Mouse (Mus musculus) CH12.LX (cell line): ENCODE measurements around the gene Commd3. TPM values are rescaled to one million over a fixed set of nuclear protein-coding genes. Genes with fewer than 3 reads are reported as not detected.

ENCODE experiments used
- DNase-seq: peaks from one replicate; pipeline ENCODE4 v3.0.0-alpha.2; 2013; ENCODE audit errors: extremely low read depth
- H3K27ac ChIP-seq: 2 replicates; pipeline ENCODE4 v1.5.1; 2012; ENCODE audit warnings: low read depth, mild to moderate bottlenecking, control low read depth, moderate library complexity; ENCODE audit not compliant: insufficient read depth
- H3K27me3 ChIP-seq: replicated peaks from 2 replicates; pipeline ENCODE3; 2012; ENCODE audit warnings: inconsistent platforms
- H3K36me3 ChIP-seq, 2 experiments: replicated peaks in 1 of 2; 2 replicates each; pipeline versions ENCODE3 to v1.6.1; 2012; ENCODE audit warnings: inconsistent platforms in 1 of 2, low read length in 1 of 2, mild to moderate bottlenecking in 1 of 2, mixed read lengths in 1 of 2, moderate library complexity in 1 of 2; ENCODE audit not compliant: control insufficient read depth in 1 of 2, insufficient read depth in 1 of 2
- H3K4me1 ChIP-seq, 2 experiments: 2 replicates each; pipeline ENCODE4 v1.6.1; 2012; ENCODE audit warnings: inconsistent platforms in 1 of 2, moderate library complexity in 1 of 2; ENCODE audit not compliant: insufficient read depth in 2 of 2, control insufficient read depth in 1 of 2
- H3K4me2 ChIP-seq: 2 replicates; pipeline ENCODE4 v1.6.1; 2012; ENCODE audit warnings: low read depth, mild to moderate bottlenecking, control low read depth; ENCODE audit not compliant: poor library complexity, insufficient read depth, severe bottlenecking
- H3K4me3 ChIP-seq, 3 experiments: fragments of 150-350 bp in 1 of 3; sonication (generic) in 1 of 3; replicated peaks in 1 of 3; 2 replicates each; pipeline versions ENCODE3 to v1.5.1; 2011 to 2012; ENCODE audit warnings: low read depth in 2 of 3, low read length in 2 of 3, mild to moderate bottlenecking in 2 of 3, moderate library complexity in 2 of 3, control low read depth in 1 of 3, improper control_type of control experiment in 1 of 3, inconsistent platforms in 1 of 3, mixed read lengths in 1 of 3; ENCODE audit not compliant: poor library complexity in 1 of 3
- H3K79me2 ChIP-seq: replicated peaks from 2 replicates; pipeline ENCODE4 v1.6.1; 2012; ENCODE audit warnings: mild to moderate bottlenecking, moderate library complexity; ENCODE audit not compliant: control insufficient read depth, poor library complexity, insufficient read depth, severe bottlenecking; ENCODE audit errors: extremely low read depth
- H3K9ac ChIP-seq: 2 replicates; pipeline ENCODE4 v1.6.1; 2012; ENCODE audit warnings: low read depth, mild to moderate bottlenecking, control low read depth, moderate library complexity; ENCODE audit not compliant: insufficient read depth
- H3K9me3 ChIP-seq: replicated peaks from 2 replicates; pipeline ENCODE3; 2012; ENCODE audit warnings: low read length, inconsistent platforms, mixed read lengths
- BHLHE40 ChIP-seq: IDR thresholded peaks from 2 replicates; pipeline ENCODE4 v1.6.1; 2011; ENCODE audit warnings: mild to moderate bottlenecking, low read depth, low read length, improper control_type of control experiment
- CHD1 ChIP-seq: IDR thresholded peaks from 2 replicates; pipeline ENCODE4 v1.6.1; 2012; ENCODE audit warnings: low read depth, low read length, improper control_type of control experiment, inconsistent platforms
- CTCF ChIP-seq, 2 experiments: IDR thresholded peaks in 1 of 2; conservative IDR thresholded peaks in 1 of 2; 2 replicates each; pipeline ENCODE4 v1.5.1; 2011 to 2012; ENCODE audit warnings: low read depth in 2 of 2, low read length in 2 of 2, improper control_type of control experiment in 1 of 2, inconsistent platforms in 1 of 2, mild to moderate bottlenecking in 1 of 2, moderate library complexity in 1 of 2
- EP300 ChIP-seq: IDR thresholded peaks from 2 replicates; pipeline ENCODE4 v1.6.1; 2011; ENCODE audit warnings: low read length, improper control_type of control experiment
- ETS1 ChIP-seq: conservative IDR thresholded peaks from 2 replicates; pipeline ENCODE4 v1.6.1; 2012; ENCODE audit warnings: low read depth, mild to moderate bottlenecking, inconsistent platforms, low read length, improper control_type of control experiment, moderate library complexity
- GABPA ChIP-seq: IDR thresholded peaks from 2 replicates; pipeline ENCODE4 v1.6.1; 2012; ENCODE audit warnings: low read depth, low read length, improper control_type of control experiment, inconsistent platforms; ENCODE audit not compliant: insufficient replicate concordance
- IRF4 ChIP-seq: IDR thresholded peaks from 2 replicates; pipeline ENCODE4 v1.6.1; 2014; ENCODE audit warnings: low read depth, mild to moderate bottlenecking, inconsistent platforms, low read length, improper control_type of control experiment
- JUN ChIP-seq: IDR thresholded peaks from 2 replicates; pipeline ENCODE4 v1.6.1; 2011; ENCODE audit warnings: low read depth, mild to moderate bottlenecking, low read length, improper control_type of control experiment, moderate library complexity; ENCODE audit not compliant: insufficient read depth
- JUND ChIP-seq: conservative IDR thresholded peaks from 2 replicates; pipeline ENCODE4 v1.6.1; 2011; ENCODE audit warnings: low read depth, low read length, improper control_type of control experiment
- KAT2A ChIP-seq: IDR thresholded peaks from 2 replicates; pipeline ENCODE4 v1.6.1; 2012; ENCODE audit warnings: low read length, improper control_type of control experiment, inconsistent platforms; ENCODE audit not compliant: insufficient replicate concordance
- MAX ChIP-seq: IDR thresholded peaks from 2 replicates; pipeline ENCODE4 v1.6.1; 2011; ENCODE audit warnings: low read length, improper control_type of control experiment
- MXI1 ChIP-seq: IDR thresholded peaks from 2 replicates; pipeline ENCODE4 v1.6.1; 2011; ENCODE audit warnings: mild to moderate bottlenecking, low read depth, low read length, improper control_type of control experiment
- PAX5 ChIP-seq: IDR thresholded peaks from 2 replicates; pipeline ENCODE4 v1.6.1; 2012; ENCODE audit warnings: low read length, inconsistent platforms, mixed read lengths
- POLR2A ChIP-seq: IDR thresholded peaks from 2 replicates; pipeline ENCODE4 v1.6.1; 2011; ENCODE audit warnings: low read depth, mild to moderate bottlenecking, improper control_type of control experiment, low read length
- POLR2AphosphoS2 ChIP-seq: IDR thresholded peaks from 2 replicates; pipeline ENCODE4 v1.6.1; 2011; ENCODE audit warnings: low read depth, low read length, improper control_type of control experiment
- RAD21 ChIP-seq: IDR thresholded peaks from 2 replicates; pipeline ENCODE4 v1.6.1; 2011; ENCODE audit warnings: low read depth, mild to moderate bottlenecking, low read length, improper control_type of control experiment, moderate library complexity
- RCOR1 ChIP-seq: conservative IDR thresholded peaks from 2 replicates; pipeline ENCODE4 v1.6.1; 2012; ENCODE audit warnings: low read depth, mild to moderate bottlenecking, inconsistent platforms, low read length, improper control_type of control experiment
- SIN3A ChIP-seq: IDR thresholded peaks from 2 replicates; pipeline ENCODE4 v1.6.1; 2012; ENCODE audit warnings: low read length, improper control_type of control experiment, inconsistent platforms
- USF2 ChIP-seq: conservative IDR thresholded peaks from 2 replicates; pipeline ENCODE4 v1.6.1; 2011; ENCODE audit warnings: low read depth, low read length, improper control_type of control experiment
- ZKSCAN1 ChIP-seq: IDR thresholded peaks from 2 replicates; pipeline ENCODE4 v1.6.1; 2012; ENCODE audit warnings: low read depth, inconsistent platforms, low read length, improper control_type of control experiment, borderline replicate concordance
- ZNF384 ChIP-seq: IDR thresholded peaks from 2 replicates; pipeline ENCODE4 v1.6.1; 2012; ENCODE audit warnings: low read depth, low read length, improper control_type of control experiment, inconsistent platforms
- dilution Hi-C: fragments of 300-500 bp; cut with MboI; formaldehyde crosslinking; loops from 2 replicates; pipeline ENCODE4 v1.14.3; 2020; ENCODE audit warnings: low sequenced_read_pairs; ENCODE audit not compliant: extremely low pct_unique_long_range_greater_than_20kb, extremely low pct_ligation_motif_present
- in situ Hi-C: fragments of 300-500 bp; cut with MboI; formaldehyde crosslinking; loops from 3 replicates; pipeline ENCODE4 v1.14.3; 2019; ENCODE audit warnings: low sequenced_read_pairs, low pct_ligation_motif_present, low pct_unique_long_range_greater_than_20kb, mixed read lengths
- polyA plus RNA-seq: library from polyadenylated mRNA; unstranded; fragments of >175 nt; gene quantifications from 2 replicates; pipeline ENCODE4 v1.2.1, GENCODE M21; 2012; ENCODE audit warnings: low read depth; ENCODE audit not compliant: insufficient read length
- total RNA-seq, 2 experiments: library from RNA; depleted of rRNA; stranded (reverse); fragments of 300-350 nt in 1 of 2; fragments of >200 nt in 1 of 2; gene quantifications; 2 replicates each; pipeline ENCODE4 v1.2.3; 2012 to 2014

The Commd3 gene
- total and polyA plus RNA-seq, 3 experiments = 116 to 183 (median 149) TPM

DNA sequence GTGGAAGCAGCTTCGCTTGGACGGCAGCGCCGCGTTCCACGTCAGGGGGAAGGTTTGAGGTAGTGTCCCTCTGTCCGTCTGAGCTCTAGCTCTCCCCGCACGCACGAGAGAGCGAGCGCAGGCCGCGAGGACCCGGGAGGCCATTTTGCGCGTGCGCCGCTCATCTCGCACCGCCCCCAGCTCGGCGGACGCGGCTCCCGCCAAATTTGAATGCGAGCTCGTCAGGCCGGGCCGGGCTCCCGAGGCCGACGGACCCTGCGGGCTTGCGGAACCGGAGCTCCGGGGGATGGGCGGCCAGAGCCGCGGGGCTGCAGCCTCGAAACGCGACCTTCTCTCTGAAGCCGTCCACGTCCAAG is 16.5 kb downstream of the Commd3 start:
- H3K9me3 ChIP-seq = peaks cover 13% of the 10 kb centered on the region
- H3K27ac ChIP-seq = no peak overlapping the region
- TF ChIP-seq GABPA = no peak
- TF ChIP-seq USF2 = no peak
- TF ChIP-seq EP300 = no peak
- TF ChIP-seq JUND = no peak
- TF ChIP-seq CHD1 = no peak
- no peak for TF ChIP-seq POLR2AphosphoS2
- no peak for TF ChIP-seq ZKSCAN1
- no peak for TF ChIP-seq IRF4
- TF ChIP-seq RCOR1 = no peak
- TF ChIP-seq PAX5 = no peak
- no peak for TF ChIP-seq MXI1
- TF ChIP-seq BHLHE40 = no peak
- TF ChIP-seq RAD21 = no peak
- no peak for TF ChIP-seq ZNF384
- no peak for TF ChIP-seq JUN
- TF ChIP-seq KAT2A = no peak
- TF ChIP-seq, all 38 proteins: peak for 0
- DNase-seq = no peak
- no peak overlapping the region for H3K4me2 ChIP-seq
- no peak overlapping the region for H3K4me3 ChIP-seq
- H3K4me1 ChIP-seq = peaks cover 4 to 17% of the 10 kb centered on the region in 2 experiments; a peak in 3 of 4 replicates
- H3K79me2 ChIP-seq = no peaks in the 10 kb centered on the region
- in situ Hi-C loops = loop anchor here (25.0 kb wide), 2 partner anchors 301 to 651 kb away; partner anchors contain the start of genes A930004D18Rik, Dnajc1 and Skida1
- dilution Hi-C loops = no loop called here
- H3K36me3 ChIP-seq = peaks cover 6 to 7% of the 10 kb centered on the region in 2 experiments
- H3K27me3 ChIP-seq = peaks cover 25% of the 10 kb centered on the region
- no peak overlapping the region for H3K9ac ChIP-seq

DNA sequence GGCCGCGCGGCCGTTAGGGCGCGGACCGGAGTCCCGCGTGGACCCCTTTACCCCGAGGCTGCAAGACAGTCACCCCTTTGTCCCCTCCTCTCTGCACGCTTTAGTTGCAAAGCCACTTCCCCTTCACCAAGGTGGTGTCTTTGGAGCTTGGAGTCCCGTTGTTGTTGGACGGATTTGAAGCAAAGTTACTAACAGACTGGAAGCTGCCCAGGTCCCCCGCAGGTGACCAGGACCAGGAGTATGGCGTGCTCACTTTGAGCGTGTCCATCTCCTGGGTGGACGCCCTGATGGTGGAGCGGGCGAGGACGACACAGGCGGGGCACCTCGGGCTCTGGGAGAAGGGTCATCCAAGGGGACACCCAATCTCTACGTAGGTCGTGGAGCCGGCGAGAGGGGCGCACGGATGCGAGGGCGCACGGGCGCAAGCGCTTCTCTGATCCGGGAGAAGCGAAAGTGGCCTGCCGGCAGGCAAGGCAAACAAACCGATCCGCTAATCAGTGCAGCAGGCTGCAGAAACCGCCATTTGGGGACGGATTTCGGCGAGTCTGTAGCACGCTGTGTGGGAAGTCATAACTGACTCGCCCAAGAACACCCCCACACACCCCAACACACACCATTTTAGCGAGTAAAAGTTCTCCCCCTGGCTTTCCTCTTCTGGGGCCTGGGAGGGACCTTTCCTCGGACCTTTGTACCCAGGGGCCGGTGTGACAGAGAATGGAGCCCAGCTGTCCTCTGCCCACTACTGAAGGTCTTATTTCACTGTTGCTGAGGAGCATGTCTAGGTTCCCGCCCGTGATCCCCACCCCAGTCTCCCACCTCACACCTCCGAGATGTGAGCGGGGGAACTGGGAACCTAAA is 17.1 kb downstream of the Commd3 start:
- Histone ChIP-seq H3K79me2 (no peaks in the 10 kb centered on the region), H3K27ac (no peak overlapping the region), H3K9me3 (peaks cover 13% of the 10 kb centered on the region), H3K27me3 (peaks cover 25% of the 10 kb centered on the region), H3K36me3 (peaks cover 0 to 3% of the 10 kb centered on the region in 2 experiments), H3K9ac (no peak overlapping the region), H3K4me2 (no peak overlapping the region), H3K4me1 (peaks cover 4 to 17% of the 10 kb centered on the region in 2 experiments; a peak in 3 of 4 replicates), H3K4me3 (no peak overlapping the region)
- dilution Hi-C loops (no loop called here), in situ Hi-C loops (loop anchor here (25.0 kb wide), 2 partner anchors 302 to 652 kb away; partner anchors contain the start of genes A930004D18Rik, Dnajc1 and Skida1)
- TF ChIP-seq SIN3A (no peak), CTCF (conservative IDR thresholded peaks at IDR 0.05 in 1 of 2, IDR thresholded peaks at IDR 0.05 in 1 of 2; ENCODE audit: low read depth in 2 of 2, low read length in 2 of 2) (no peak), JUND (no peak), JUN (no peak), ETS1 (no peak), MAX (no peak), RCOR1 (no peak), POLR2A (no peak), BHLHE40 (no peak)
- DNase-seq = no peak
